Mouse (Mus musculus): ENCODE results near the gene Hoxd11.

DNA sequence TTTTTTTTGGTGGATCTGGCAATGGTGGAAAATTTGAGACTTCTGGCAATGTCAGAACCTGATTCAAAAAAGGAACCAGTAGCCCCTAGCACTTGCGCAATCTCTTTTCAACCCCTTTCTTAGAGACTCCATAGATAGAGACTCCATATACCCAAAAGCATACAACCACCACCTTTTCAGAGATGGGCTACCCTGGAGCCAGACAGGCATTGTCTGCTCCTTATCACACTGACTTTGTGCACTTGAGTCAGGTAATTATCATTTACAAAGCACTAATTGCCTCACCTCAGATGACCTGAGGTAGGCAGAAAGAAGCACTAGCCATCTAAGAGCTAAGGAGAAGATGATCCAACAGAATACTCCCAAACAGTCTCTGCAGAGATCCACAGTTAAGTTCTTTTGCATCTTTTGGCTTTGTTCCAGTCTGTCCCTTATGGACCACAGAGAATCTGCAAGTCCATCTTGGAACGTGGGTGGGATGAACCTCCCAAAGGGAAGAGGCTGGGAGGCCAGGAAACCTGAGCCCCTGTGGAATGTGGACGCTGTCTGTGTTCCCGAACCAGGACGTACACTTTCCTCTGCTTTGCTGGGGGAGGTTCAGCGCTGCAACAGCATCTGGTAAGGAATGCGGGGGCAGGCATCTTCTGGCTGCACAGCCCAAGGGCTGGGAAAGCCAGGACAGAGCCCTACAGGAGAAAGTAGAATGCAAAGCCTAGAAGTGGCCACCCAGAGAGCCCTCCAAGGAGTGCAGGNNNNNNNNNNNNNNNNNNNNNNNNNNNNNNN lies 32.1 kb upstream of the Hoxd11 start:
- no peak for TF ChIP-seq CTCF (IDR thresholded peaks at IDR 0.05)
- TF ChIP-seq EP300 (IDR thresholded peaks at IDR 0.05): no peak
